ENCODE assay signal across 15 mouse cellular contexts in the genomic region with DNA sequence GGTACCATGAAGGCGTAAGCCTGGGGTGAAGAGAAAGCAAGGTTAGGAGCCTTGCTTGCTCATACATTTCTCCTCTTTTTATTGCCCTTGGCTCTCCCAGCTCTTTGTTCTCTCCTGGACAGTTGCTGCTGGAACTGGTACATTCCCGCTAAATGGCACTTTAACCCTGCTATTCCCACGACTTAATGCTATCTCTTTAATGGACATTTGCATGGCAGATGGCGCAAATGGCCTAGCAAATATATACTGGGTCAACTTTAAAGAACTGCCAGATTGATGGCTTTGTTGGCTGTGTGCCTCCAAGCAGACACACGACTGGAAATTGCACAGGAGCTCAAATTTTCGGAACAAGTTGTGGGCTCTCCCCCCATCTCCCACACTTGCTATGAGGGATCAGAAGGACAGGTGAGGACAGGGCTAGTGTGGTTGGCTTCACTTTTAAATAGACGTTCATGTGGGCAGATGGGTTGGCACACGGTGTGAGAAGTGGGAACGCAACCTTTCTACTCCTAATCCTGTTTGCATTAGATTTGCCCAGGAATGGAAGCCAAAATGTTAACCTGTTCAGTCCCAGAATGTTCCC.
"Had no signal": no experiment of that assay in that cellular context is flagged by ENCODE, and none has a peak within 500 bp of the region (broad histone marks: within the 10 kb centered on the region; RNA-seq: fewer than 3 reads in every experiment).

No protein-coding gene starts in this region.

- H3K4me1 ChIP-seq: limb, embryonic 12.5 days; liver, embryonic 13.5 days; lung, embryonic 15.5 days; megakaryocyte, embryonic 14.5 days; midbrain, embryonic 12.5 days had no signal

- H3K9me3 ChIP-seq: limb, embryonic 12.5 days; liver, embryonic 13.5 days; lung, embryonic 15.5 days; midbrain, embryonic 12.5 days; neural tube, embryonic 15.5 days had no signal

- H3K27ac ChIP-seq: left cerebral cortex, adult 2 months; limb, embryonic 12.5 days; liver, embryonic 13.5 days; lung, embryonic 15.5 days; macrophage; midbrain, embryonic 12.5 days; neural tube, embryonic 15.5 days had no signal

- ATAC-seq: liver, postnatal 0 days; midbrain, embryonic 16.5 days had no signal

- H3K4me2 ChIP-seq: limb, embryonic 12.5 days; liver, embryonic 13.5 days; lung, embryonic 15.5 days; midbrain, embryonic 12.5 days; neural tube, embryonic 15.5 days had no signal

- H3K4me3 ChIP-seq: left cerebral cortex, adult 2 months; limb, embryonic 12.5 days; liver, embryonic 13.5 days; lung, embryonic 15.5 days; megakaryocyte, embryonic 14.5 days; midbrain, embryonic 12.5 days; neural tube, embryonic 15.5 days had no signal

- DNase-seq: kidney, postnatal 25 days; liver; liver, embryonic 13.5 days; liver, postnatal 0 days; lung, postnatal 14 days; thymus, adult 18-20 months; thymus, postnatal 14 days had no signal

- H3K27me3 ChIP-seq: limb, embryonic 12.5 days; liver, embryonic 13.5 days; lung, embryonic 15.5 days; megakaryocyte, embryonic 14.5 days; midbrain, embryonic 12.5 days; neural tube, embryonic 15.5 days had no signal

- H3K36me3 ChIP-seq: limb, embryonic 12.5 days; liver, embryonic 13.5 days; lung, embryonic 15.5 days; midbrain, embryonic 12.5 days; neural tube, embryonic 15.5 days had no signal

- H3K9ac ChIP-seq: limb, embryonic 12.5 days; liver, embryonic 13.5 days; liver, postnatal 0 days; lung, embryonic 15.5 days; midbrain, embryonic 12.5 days; neural tube, embryonic 15.5 days had no signal
